Mouse (Mus musculus) erythroblast, adult 5-6 weeks (primary cell): ENCODE measurements around the gene Trem3. TPM values are rescaled to one million over a fixed set of nuclear protein-coding genes. Genes with fewer than 3 reads are reported as not detected.

Experiments used
- ATAC-seq: replicated peaks from 2 replicates; pipeline ENCODE4 v1.8.0; 2016; ENCODE audit warnings: moderate number of reproducible peaks, mild to moderate bottlenecking, moderate TSS enrichment, inconsistent platforms; ENCODE audit not compliant: poor library complexity, low FRiP score, severe bottlenecking
- total RNA-seq, 2 experiments: library from RNA; stranded (forward) in 1 of 2; stranded (reverse) in 1 of 2; fragments of 150-400 nt in 1 of 2; fragments of 200-764, 138-1000 nt in 1 of 2; gene quantifications; 2 replicates each; pipeline versions ENCODE4 v1.2.3 to v1.2.4; 2015 to 2017; ENCODE audit warnings: low replicate concordance in 2 of 2

Trem3 gene
- 47.6 and 61.3 TPM in 2 replicates for total RNA-seq (2015; ENCODE audit: low replicate concordance)
- total RNA-seq (2017; ENCODE audit: low replicate concordance), result 26.4 and 57.7 TPM in 2 replicates

DNA sequence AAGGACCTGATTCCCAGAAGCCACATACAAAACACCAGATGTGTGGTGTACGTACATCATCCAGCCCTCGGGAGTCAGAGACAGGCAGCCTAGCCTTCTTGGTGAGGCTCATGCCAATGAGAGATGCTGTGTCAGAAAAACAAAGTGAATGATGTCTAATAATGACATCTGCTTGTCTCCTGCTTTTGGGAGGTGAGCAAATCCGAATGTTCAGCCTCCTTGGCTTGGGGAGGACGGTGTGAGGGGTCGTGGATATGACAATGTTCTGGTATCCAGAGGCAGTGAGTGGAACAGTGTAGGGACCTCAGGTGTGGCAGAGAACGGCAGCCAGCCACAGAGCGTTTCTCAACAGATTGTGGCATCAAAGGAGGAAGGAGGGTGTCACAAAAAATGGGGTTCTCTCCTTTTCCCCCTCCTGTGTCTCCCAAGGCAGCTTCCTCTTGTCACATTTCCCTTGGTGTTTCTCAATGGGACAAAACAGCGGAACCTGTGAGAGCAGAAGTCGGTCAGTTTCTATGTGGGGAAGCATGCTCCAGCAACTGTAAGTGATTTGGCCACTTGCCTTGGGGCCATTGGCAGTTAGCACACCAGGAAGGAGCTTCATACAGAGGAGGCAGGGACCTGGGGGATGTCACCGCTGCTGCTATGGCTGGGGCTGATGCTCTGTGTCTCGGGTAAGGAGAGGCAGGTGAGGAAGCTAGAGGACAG, at the start of gene Trem3:
Gene Trem3, plus strand, starts transcription at position 557 of the 708 bp plus-strand sequence.
- ATAC-seq, result no peak

DNA sequence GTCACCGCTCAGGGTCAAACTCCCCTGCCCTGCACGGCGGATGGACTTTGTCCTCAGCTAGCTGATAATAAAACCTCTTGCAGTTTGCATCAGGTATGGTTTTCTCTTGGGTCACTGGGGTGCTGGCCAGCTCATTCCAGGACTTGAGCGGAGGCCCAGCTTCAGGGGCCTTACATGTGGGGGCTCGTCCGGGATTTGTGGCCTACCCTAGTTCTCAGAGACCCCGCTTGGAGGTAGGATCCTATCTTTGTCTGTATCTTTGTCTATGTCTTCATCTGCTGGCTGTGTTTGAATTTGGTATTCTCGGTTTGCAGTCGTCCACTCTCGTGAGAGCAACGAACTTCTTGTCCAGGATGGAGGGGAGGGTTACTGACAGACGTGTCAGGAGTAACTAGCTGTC, 44.5 kb upstream of the Trem3 start:
- no peak for ATAC-seq

DNA sequence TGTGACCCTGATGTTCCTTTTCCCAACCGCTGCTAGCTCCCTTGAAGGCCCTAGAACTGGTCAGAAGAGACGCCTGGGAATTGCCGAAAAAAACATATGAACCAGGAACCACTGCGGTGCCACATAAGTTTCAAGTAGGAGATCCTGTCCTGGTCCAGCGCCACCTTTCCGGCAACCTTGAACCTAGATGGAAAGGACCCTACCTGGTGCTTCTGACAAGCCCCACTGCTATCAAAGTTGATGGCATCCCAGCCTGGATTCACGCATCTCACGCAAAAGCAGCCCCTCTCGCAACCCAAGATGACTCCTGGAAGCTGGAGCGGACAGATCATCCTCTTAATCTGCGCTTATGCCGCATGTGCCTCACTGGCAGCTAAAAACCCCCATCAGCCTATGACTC, 35.0 kb upstream of the Trem3 start:
- ATAC-seq, result no peak

DNA sequence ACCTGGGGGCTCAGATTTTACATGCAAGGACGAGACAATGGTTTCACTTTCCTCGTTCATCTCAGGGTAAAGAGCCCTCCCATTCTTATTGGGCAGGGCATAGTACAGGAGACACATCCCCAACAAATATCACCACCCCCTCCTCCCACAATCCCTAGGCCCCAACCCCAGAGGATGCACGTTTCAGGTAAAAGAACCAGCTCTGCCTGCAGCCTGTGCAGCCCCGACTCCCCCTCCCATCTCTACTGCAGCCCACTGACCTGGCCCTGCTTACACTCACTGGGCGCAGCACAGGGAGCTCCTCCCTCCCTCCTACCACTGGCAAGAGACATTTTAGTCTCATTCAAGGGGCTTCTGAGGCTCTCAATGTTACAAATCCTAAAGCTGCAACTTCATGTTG, 34.1 kb upstream of the Trem3 start:
- ATAC-seq, result no peak

DNA sequence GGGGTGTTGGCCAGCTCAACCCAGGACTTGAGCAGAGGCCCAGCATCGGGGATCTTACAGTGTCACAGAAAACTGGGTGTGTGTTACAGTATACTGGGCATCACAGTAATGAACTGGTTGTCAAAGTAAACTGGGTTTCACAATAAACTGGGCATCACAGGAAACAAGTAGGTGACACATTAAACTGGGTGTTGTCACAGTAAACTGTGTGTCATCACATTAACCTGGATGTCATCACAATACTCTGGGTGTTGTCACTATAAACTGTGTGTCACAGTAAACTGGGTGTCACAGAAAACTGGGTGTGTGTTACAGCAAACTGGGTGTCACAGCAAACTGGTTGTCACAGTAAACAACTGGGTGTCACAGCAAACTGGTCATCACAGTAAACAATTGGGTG, 32.1 kb upstream of the Trem3 start:
- ATAC-seq, result no peak

DNA sequence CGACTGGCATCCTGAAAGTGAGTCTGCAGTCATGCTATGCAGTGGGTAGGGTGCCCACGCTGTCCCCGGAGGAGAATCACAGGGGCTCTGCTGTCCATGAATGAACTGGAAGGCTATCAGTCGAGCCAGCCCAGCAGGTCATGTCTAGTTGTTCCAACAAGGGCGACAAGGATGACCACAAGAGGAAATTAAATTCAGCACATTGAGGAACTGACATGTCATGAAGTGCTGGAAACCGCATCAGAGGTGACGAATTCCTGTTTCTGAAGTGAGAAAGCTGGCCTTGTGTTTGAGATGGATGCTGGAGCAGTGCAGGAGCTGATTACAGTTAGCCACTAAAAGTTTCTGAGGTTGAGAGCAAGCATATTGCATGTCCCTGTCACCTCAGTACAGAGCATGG, 16.9 kb upstream of the Trem3 start:
- ATAC-seq, result no peak

DNA sequence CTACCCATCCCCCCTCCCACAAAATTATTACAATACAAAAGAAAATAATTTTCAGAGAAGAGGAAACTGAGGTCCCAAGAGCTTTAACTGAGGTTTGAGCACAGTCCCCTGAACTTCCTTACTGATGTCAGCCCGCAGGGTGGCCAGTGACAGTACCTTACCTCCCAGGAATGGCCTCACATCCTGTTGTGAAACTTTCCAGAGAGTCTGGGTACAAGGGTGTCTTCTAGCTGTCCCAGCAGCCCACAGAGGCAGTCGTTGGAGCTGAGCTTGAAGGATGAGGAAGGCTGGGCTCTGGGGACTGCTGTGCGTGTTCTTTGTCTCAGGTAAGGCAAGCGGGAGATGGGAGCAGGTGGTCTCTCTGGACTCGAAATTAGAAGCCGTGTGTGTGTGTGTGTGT, 15.1 kb upstream of the Trem3 start, which contains the start of gene Trem1:
Gene Trem1, plus strand, starts transcription at position 251 of the 400 bp plus-strand sequence.
- ATAC-seq, result no peak

DNA sequence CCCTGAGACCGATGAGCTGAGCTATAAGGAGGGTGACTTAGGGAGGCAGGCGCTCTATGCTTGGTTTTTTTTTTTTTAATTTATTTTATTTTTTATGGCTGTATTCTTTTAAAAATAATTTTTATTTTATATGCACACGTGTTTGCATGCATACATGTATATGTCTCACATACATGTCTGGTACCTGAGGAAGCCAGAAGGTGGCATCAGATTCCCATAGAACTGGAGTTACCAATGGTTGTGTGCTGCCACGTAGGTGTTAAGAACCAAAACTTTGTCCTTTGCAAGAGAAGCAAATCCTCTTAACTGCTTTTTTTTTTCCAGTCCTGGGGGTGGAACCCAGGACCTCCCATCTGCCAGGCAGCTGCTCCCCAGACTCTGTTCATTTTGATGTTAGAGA, 13.8 kb upstream of the Trem3 start:
- no peak for ATAC-seq

DNA sequence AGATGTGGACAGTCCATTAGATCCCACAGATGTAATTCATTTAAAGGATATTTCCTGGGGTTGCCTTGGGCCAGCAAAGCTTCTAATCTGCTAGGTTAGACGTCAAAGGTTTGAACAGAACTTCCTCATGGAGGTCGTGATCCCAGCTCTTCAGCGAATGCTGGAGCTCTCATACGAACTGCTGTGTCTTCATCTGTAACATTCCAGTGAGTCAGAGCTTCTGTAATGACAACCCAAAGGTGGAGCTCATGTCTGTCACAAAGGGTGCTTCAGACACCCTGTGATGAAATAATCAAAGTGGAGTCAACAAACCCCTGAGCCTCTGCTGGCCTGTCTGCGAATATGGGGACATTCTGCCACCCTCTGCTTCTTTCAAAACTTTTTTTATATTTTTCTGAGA, 13.0 kb upstream of the Trem3 start:
- no peak for ATAC-seq

DNA sequence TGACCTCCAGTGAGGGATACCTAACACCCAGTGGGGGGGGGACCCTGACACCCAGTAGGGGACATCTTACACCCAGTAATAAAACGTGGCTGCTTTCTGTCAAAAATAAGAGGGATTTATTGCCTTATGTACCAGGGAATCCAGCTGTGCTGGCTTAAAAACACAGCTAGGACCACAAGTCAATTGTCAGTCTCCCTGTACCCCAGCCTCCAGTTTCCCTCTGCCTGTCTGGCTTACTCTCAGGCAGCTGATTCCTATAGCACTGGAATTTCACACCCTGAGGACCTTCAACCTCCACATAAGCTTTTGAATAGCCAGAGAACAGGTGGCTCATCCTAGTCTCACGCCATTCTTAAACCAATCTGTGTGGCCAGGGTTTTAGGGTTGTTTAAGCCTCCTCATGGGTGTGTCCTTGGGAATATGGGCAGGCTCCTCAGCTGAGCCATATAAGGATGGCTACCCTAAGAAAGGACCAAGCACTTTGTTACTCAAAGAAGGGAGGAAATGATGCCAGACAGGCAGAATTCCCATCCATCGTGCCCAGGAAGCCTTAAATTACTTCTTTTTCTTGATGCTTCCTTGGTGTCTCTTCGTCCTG, 11.7 kb upstream of the Trem3 start:
- ATAC-seq, result no peak

DNA sequence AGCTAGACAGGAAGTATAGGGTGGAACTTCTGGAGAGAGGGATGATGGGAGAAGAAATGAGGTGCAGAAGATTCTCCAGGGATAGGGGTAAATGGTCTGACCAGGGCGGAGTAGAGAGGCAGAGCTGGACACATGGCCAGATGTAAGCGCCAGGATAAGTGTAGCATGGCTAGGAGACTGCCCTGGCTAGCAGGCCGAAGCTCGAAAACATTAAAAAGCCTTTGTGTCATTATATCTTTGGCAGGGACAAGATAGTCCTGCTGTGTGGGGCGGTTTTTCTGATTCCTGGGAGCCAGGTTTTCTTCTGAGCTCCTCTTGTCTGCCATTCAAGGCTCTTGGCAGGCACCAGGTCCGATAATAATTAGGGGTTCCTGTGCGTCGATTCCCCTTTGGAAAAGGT, 10.0 kb upstream of the Trem3 start:
- ATAC-seq, result no peak

DNA sequence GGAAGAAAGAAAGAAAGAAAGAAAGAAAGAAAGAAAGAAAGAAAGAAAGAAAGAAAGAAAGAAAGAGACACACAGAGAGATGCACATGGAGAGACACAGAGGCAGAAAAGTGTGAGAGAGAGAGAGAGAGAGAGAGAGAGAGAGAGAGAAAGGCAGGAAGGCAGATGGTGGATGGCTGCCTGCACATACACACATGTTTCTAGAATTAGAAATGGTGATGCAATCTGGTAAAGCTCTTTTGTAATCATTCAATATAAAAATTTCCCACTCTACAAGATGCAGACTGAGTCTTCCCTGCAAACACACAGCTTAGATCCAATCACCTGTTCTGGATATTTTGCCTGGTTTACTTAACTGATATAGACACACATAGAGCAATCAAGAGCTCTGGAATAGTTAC, 1.5 kb downstream of the Trem3 start:
- no peak for ATAC-seq

DNA sequence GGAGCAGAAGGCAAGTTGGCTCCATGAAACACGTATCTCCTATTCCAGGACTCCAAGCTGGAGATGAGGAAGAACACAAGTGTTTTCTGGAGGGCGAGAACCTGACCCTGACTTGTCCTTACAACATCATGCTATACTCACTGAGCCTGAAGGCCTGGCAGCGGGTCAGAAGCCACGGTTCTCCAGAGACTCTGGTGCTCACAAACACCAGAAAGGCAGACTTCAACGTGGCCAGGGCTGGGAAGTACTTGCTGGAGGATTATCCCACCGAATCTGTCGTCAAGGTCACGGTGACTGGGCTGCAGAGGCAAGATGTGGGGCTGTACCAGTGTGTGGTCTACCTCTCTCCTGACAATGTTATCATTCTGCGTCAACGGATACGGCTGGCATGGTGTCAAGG, 1.9 kb downstream of the Trem3 start:
- no peak for ATAC-seq

DNA sequence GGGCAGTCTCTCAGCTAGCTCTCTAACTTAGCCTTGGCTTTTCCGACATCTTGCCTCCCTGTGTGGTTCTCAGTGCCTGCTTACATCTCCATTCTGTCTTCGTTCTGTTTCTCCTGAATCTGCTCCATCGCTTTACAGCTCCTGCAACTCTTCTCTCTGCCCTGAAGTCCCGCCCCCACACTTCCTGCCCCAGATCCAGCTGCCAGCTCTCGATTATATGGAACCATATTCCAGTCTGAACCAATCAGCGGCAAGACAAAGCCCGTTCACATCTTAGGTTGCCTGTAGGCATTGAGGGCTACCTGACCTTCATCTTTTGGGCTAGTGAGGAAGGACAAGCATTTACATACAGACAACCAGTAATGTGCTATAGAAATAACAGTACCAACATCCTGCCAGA, 3.1 kb downstream of the Trem3 start:
- ATAC-seq, result no peak

DNA sequence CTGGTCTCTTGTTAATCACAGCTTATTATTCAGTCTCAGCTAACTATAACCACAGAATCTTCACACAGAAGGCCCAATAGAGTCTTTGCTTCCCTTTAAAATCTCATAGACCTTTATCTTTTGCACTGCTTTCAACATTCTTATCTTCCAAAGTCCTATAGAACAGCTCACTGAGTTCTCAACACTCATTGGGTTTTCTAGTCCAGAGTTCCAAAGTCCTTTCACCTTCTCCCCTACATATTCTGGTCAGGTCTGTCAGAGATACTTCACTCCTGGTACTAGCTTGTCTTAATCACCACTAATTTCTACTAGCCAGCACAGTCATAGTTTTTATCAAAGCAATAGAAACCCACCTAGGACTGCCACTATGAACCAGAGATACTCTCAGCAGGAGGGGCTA, 9.0 kb downstream of the Trem3 start:
- ATAC-seq, result no peak

DNA sequence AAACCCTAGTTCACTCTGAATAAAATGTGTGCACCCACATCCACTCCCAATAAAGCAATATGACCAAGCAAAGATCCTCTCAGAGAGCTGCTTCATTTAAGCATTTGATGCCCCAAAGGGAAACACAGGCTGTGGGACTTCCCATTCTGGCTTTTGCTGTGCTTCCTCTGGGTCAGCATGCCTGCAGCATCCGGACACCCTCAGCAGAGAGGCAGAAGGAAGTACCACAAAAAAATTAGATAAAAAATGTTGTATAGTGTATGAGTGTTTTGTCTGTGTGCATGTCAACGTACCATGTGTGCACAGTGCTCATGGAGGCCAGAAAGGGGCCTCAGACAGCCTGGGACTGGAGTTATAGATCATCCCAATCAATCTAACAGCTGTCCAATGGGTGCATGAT, 14.3 kb downstream of the Trem3 start:
- ATAC-seq, result no peak

DNA sequence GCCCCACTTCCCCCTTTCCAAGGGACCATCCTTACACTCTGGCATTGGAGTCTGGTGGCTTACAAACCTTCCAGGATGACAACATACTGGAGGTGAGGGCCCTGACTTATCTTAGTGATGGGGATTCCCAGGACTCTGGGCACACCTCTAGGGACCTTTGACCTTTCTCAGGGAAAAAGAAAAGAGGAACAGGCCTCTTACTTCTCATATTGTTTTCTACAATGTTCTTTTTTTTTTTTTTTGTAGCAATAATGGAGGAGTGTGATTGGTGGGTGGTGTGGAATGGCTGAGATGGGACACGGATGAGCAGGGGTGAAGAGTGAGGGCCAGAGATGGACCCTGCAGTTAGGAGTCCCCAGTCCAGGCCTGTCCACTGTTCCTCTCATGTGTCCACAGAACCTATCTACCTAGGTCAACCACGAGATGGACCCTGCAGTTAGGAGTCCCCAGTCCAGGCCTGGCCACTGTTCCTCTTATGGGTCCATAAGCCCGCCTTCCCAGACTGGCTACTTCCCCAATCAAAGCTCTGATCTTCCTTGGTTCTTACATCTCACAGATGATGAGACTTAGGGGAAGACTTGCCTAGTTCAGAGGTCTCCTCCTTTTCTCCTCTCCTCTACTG, 16.3 kb downstream of the Trem3 start, which contains the start of gene Treml4:
Gene Treml4, plus strand, starts transcription at position 555 of the 622 bp plus-strand sequence.
- ATAC-seq, result no peak

DNA sequence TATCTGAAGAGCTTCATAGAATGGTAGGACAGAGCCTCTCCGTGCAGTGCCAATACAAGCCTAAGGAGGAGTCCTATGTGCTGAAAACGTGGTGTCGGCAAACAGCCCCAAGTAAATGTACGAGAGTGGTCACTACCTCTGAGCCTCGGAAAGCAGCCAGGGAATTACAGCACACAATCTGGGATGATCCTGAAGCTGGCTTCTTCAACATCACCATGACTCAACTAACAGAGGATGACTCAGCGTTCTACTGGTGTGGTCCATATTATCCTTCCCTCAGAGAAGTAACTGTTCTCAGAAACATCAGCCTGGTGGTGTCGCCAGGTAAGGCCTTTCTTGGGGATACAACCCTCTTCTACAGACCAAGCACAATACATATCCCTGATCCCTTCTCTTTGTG, 17.1 kb downstream of the Trem3 start:
- peak; percentile 88 for ATAC-seq

DNA sequence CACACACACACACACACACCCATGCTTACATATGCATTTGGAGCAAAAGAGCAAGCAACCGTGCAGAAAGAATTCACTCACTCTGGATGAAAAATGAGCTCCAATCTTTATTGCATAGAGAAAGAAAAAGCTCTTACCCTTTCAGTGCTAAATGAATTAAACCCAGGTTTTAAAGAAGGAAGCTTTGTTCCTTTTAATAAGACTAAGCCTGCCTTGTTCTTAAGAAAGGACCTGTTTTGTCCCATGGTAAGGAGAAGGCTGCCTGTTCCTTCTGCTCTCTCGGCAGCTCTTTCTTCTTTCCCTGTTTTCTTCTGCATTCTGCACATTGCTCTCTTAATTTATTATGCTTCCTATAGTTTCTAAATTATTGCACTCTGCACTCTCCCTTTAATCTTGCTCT, 18.6 kb downstream of the Trem3 start:
- no peak for ATAC-seq

DNA sequence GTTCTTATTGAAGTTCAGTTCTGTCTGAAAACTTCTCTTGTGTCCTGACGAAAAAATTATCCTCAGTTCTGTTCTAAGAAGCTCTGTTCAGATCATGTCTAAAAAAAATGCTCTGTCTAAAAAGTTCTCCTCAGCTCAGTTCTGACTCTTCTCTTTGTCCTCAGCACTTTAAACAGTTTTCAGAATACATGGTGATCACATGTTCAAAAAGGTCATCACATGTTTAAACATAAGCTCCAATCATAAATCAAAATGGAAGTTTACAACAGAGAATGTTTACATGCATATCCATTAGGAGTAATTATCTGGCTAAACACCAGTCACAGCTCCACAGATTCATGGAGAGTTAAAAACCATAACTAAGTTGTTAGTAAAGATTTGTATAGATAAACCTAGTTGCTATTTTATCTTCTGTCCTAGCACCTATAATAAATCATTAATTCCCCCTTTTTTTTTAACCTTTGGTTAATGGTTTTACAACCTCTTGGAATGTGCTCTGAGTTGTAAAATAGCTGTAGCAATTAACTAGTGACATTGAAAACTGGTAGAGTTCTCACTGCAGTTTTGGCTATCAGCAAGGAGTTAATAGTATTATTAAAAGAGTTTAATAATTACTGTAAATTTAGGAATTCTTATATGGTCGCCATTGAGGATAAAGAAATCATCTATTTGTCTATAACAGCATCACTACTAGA, 19.2 kb downstream of the Trem3 start:
- no peak for ATAC-seq

DNA sequence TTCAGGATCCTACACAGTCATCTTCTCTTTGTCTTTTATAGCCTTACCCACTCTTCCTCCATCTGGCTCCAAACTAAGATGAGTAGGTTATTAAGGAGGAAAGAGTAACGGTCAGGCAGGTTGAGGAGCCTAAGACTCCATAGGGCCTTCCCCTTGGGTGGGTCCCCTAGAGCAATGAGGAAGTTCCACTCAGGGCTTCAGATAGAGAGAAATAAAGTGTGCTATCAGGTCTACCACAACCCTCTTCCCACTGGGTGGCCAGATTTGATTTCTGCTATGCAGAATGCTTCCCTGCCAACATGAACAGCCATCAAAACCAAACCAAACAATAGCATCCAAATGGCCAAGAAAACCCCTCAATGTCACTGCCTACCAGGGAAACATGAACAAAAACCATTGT, 20.0 kb downstream of the Trem3 start:
- no peak for ATAC-seq
